Mouse (Mus musculus): ENCODE measurements around the gene Zfp524. TPM values are rescaled to one million over a fixed set of nuclear protein-coding genes. Genes with fewer than 3 reads are reported as not detected.

Gene Zfp524
- total RNA-seq, 2 experiments from 2014 or later = 8.7 to 9.0 TPM

GRCm38 (mm10) chr7:5038940-5039339, 24.7 kb downstream of the Zfp524 start:
- no peak for DNase-seq (ENCODE audit: low spot score)
- intact Hi-C loops (cut with DNase I) = no loop called here

GRCm38 (mm10) chr7:5044981-5045380, 30.8 kb downstream of the Zfp524 start:
- intact Hi-C loops (cut with DNase I) = loop anchor here (10.0 kb wide), 1 partner anchor 490 kb away; no protein-coding TSS in a partner anchor
- DNase-seq (ENCODE audit: low spot score) = no peak

GRCm38 (mm10) chr7:5046112-5046511, 31.9 kb downstream of the Zfp524 start:
- intact Hi-C loops (cut with DNase I) = loop anchor here (1.0 to 10.0 kb wide), 2 partner anchors 103 to 491 kb away; no protein-coding TSS in a partner anchor
- no peak for DNase-seq (ENCODE audit: low spot score)

GRCm38 (mm10) chr7:5047313-5047712, 33.1 kb downstream of the Zfp524 start:
- no peak for DNase-seq (ENCODE audit: low spot score)
- intact Hi-C loops (cut with DNase I) = loop anchor here (10.0 kb wide), 1 partner anchor 493 kb away; no protein-coding TSS in a partner anchor

- intact Hi-C loops (cut with DNase I) = loop anchor here (2.0 to 5.0 kb wide), 3 partner anchors 39 to 184 kb away; partner anchors contain the start of genes Fiz1, Zfp524 and Zfp579
- peak; percentile 61 for DNase-seq (ENCODE audit: low spot score)
These were observed 37.3 kb downstream of the Zfp524 start, which contains the start of gene Zfp580 for GRCm38 (mm10) chr7:5051193-5052192. Gene Zfp580, plus strand, starts transcription at chr7:5051538.

- no peak for DNase-seq (ENCODE audit: low spot score)
- intact Hi-C loops (cut with DNase I) = loop anchor here (5.0 kb wide), 2 partner anchors 40 to 185 kb away; partner anchors contain the start of genes Fiz1 and Zfp524
These were observed 38.2 kb downstream of the Zfp524 start for GRCm38 (mm10) chr7:5052438-5052837.

- intact Hi-C loops (cut with DNase I) = loop anchor here (5.0 kb wide), 2 partner anchors 41 to 186 kb away; partner anchors contain the start of genes Fiz1 and Zfp524
These were observed 38.7 kb downstream of the Zfp524 start for GRCm38 (mm10) chr7:5052931-5053343.

GRCm38 (mm10) chr7:5053456-5054179, 39.4 kb downstream of the Zfp524 start:
- intact Hi-C loops (cut with DNase I) = loop anchor here (2.0 to 5.0 kb wide), 3 partner anchors 33 to 186 kb away; partner anchors contain the start of genes Ccdc106, Fiz1, Zfp524 and Zfp865
- DNase-seq (ENCODE audit: low spot score) = no peak

More at GRCm38 (mm10) chr7:5052931-5053343, 38.7 kb downstream of the Zfp524 start:
- no peak for DNase-seq (ENCODE audit: low spot score)

GRCm38 (mm10) chr7:5056651-5057263, 42.5 kb downstream of the Zfp524 start:
- no peak for DNase-seq (ENCODE audit: low spot score)
- intact Hi-C loops (cut with DNase I) = no loop called here

- no peak for DNase-seq (ENCODE audit: low spot score)
- intact Hi-C loops (cut with DNase I) = no loop called here
These were observed 43.2 kb downstream of the Zfp524 start for GRCm38 (mm10) chr7:5057381-5057780.

GRCm38 (mm10) chr7:5057804-5058203, 43.6 kb downstream of the Zfp524 start:
- intact Hi-C loops (cut with DNase I) = no loop called here
- DNase-seq (ENCODE audit: low spot score) = no peak

- intact Hi-C loops (cut with DNase I) = no loop called here
- DNase-seq (ENCODE audit: low spot score) = no peak
These were observed 44.4 kb downstream of the Zfp524 start for GRCm38 (mm10) chr7:5058631-5059030.

- no peak for DNase-seq (ENCODE audit: low spot score)
- intact Hi-C loops (cut with DNase I) = no loop called here
These were observed 45.2 kb downstream of the Zfp524 start for GRCm38 (mm10) chr7:5059421-5059820.

- peak; percentile 62 for DNase-seq (ENCODE audit: low spot score)
- intact Hi-C loops (cut with DNase I) = no loop called here
These were observed 46.1 kb downstream of the Zfp524 start for GRCm38 (mm10) chr7:5060239-5060731.

GRCm38 (mm10) chr7:5060944-5061773, 46.9 kb downstream of the Zfp524 start:
- intact Hi-C loops (cut with DNase I) = no loop called here
- DNase-seq (ENCODE audit: low spot score) = peak; percentile 93

GRCm38 (mm10) chr7:5061774-5062359, 47.7 kb downstream of the Zfp524 start, which contains the start of gene U2af2:
Gene U2af2, plus strand, starts transcription at chr7:5062143.
- intact Hi-C loops (cut with DNase I) = loop anchor here (1.0 kb wide), 1 partner anchor 18 kb away; the partner anchor contains the start of gene Epn1
- peak; percentile 87 for DNase-seq (ENCODE audit: low spot score)

- intact Hi-C loops (cut with DNase I) = loop anchor here (1.0 kb wide), 1 partner anchor 18 kb away; the partner anchor contains the start of gene Epn1
These were observed 48.3 kb downstream of the Zfp524 start for GRCm38 (mm10) chr7:5062360-5063001.

More at GRCm38 (mm10) chr7:5062360-5063001, 48.3 kb downstream of the Zfp524 start:
- no peak for DNase-seq (ENCODE audit: low spot score)
